Mouse (Mus musculus) MEL (cell line): ENCODE data around the gene Upb1. TPM values are rescaled to one million over a fixed set of nuclear protein-coding genes. Genes with fewer than 3 reads are reported as not detected.
A peak's percentile ranks its signal among the peaks of the same experiment; 100 is the strongest.

Experiments used
- DNase-seq: peaks from one replicate; pipeline ENCODE4 v3.0.0; 2011; ENCODE audit warnings: low read depth, low spot score
- H3K27ac ChIP-seq: 2 replicates; pipeline ENCODE4 v1.5.1; 2012; ENCODE audit warnings: low read depth, mild to moderate bottlenecking, control low read depth, low read length, moderate library complexity; ENCODE audit not compliant: control insufficient read depth
- H3K27me3 ChIP-seq, 2 experiments: fragments of 150-350 bp in 1 of 2; sonication (generic) in 1 of 2; 2 replicates each; pipeline ENCODE4 v1.6.1; 2012; ENCODE audit warnings: low read length in 2 of 2, mild to moderate bottlenecking in 2 of 2, improper control_type of control experiment in 1 of 2, moderate library complexity in 1 of 2; ENCODE audit not compliant: insufficient read depth in 2 of 2, control insufficient read depth in 1 of 2
- H3K36me3 ChIP-seq, 2 experiments: 2 replicates each; pipeline ENCODE4 v1.6.1; 2012 to 2014; ENCODE audit warnings: low read length in 2 of 2, improper control_type of control experiment in 1 of 2, inconsistent platforms in 1 of 2, mild to moderate bottlenecking in 1 of 2; ENCODE audit not compliant: insufficient read depth in 2 of 2, control insufficient read depth in 1 of 2
- H3K4me1 ChIP-seq, 2 experiments: fragments of 150-350 bp in 1 of 2; sonication (generic) in 1 of 2; 2 replicates each; pipeline ENCODE4 v1.6.1; 2012; ENCODE audit warnings: low read length in 2 of 2, improper control_type of control experiment in 1 of 2, mild to moderate bottlenecking in 1 of 2; ENCODE audit not compliant: insufficient read depth in 2 of 2, control insufficient read depth in 1 of 2
- H3K4me3 ChIP-seq, 2 experiments: fragments of 150-350 bp in 1 of 2; sonication (generic) in 1 of 2; 2 replicates each; pipeline ENCODE4 v1.5.1; 2012; ENCODE audit warnings: low read depth in 2 of 2, low read length in 2 of 2, mild to moderate bottlenecking in 2 of 2, moderate library complexity in 2 of 2, control low read depth in 1 of 2, improper control_type of control experiment in 1 of 2; ENCODE audit not compliant: control insufficient read depth in 1 of 2, insufficient read depth in 1 of 2
- H3K79me2 ChIP-seq: 2 replicates; pipeline ENCODE4 v1.6.1; 2012; ENCODE audit warnings: mild to moderate bottlenecking, low read length, moderate library complexity; ENCODE audit not compliant: control insufficient read depth, poor library complexity, insufficient read depth
- H3K9ac ChIP-seq: 2 replicates; pipeline ENCODE4 v1.6.1; 2012; ENCODE audit warnings: low read depth, mild to moderate bottlenecking, control low read depth, low read length, moderate library complexity; ENCODE audit not compliant: control insufficient read depth, poor library complexity, severe bottlenecking
- H3K9me3 ChIP-seq: fragments of 150-350 bp; sonication (generic); replicated peaks from 2 replicates; pipeline ENCODE4 v1.6.1; 2012; ENCODE audit warnings: mild to moderate bottlenecking, low read length, improper control_type of control experiment, moderate library complexity; ENCODE audit not compliant: insufficient read depth
- CHD1 ChIP-seq: IDR thresholded peaks from 2 replicates; pipeline ENCODE4 v1.6.1; 2012; ENCODE audit warnings: low read depth, mild to moderate bottlenecking, inconsistent platforms, low read length, improper control_type of control experiment
- CHD2 ChIP-seq: IDR thresholded peaks from 2 replicates; pipeline ENCODE4 v1.6.1; 2011; ENCODE audit warnings: low read length, improper control_type of control experiment
- E2F4 ChIP-seq: IDR thresholded peaks from 2 replicates; pipeline ENCODE4 v1.6.1; 2011; ENCODE audit warnings: low read depth, low read length, improper control_type of control experiment, borderline replicate concordance
- ELF1 ChIP-seq: IDR thresholded peaks from 2 replicates; pipeline ENCODE4 v1.6.1; 2014; ENCODE audit warnings: low read depth, mild to moderate bottlenecking, inconsistent platforms, low read length, improper control_type of control experiment, moderate library complexity
- GABPA ChIP-seq: IDR thresholded peaks from 2 replicates; pipeline ENCODE4 v1.6.1; 2012; ENCODE audit warnings: low read depth, mild to moderate bottlenecking, inconsistent platforms, low read length, improper control_type of control experiment, moderate library complexity
- KAT2A ChIP-seq: conservative IDR thresholded peaks from 2 replicates; pipeline ENCODE4 v1.6.1; 2012; ENCODE audit warnings: low read depth, low read length, improper control_type of control experiment, inconsistent platforms
- MAX ChIP-seq: IDR thresholded peaks from 2 replicates; pipeline ENCODE4 v1.6.1; 2011; ENCODE audit warnings: low read length, improper control_type of control experiment
- MAZ ChIP-seq: IDR thresholded peaks from 2 replicates; pipeline ENCODE4 v1.6.1; 2012; ENCODE audit warnings: low read depth, mild to moderate bottlenecking, inconsistent platforms, low read length, improper control_type of control experiment
- MXI1 ChIP-seq: IDR thresholded peaks from 2 replicates; pipeline ENCODE4 v1.6.1; 2011; ENCODE audit warnings: mild to moderate bottlenecking, low read depth, low read length, improper control_type of control experiment
- MYB ChIP-seq: IDR thresholded peaks from 2 replicates; pipeline ENCODE4 v1.6.1; 2011; ENCODE audit warnings: mild to moderate bottlenecking, low read depth, low read length, improper control_type of control experiment
- NRF1 ChIP-seq: IDR thresholded peaks from 2 replicates; pipeline ENCODE4 v1.6.1; 2014; ENCODE audit warnings: low read depth, mild to moderate bottlenecking, inconsistent platforms, low read length, improper control_type of control experiment, moderate library complexity; ENCODE audit not compliant: poor library complexity, insufficient read depth, severe bottlenecking
- POLR2AphosphoS2 ChIP-seq: IDR thresholded peaks from 2 replicates; pipeline ENCODE4 v1.6.1; 2011; ENCODE audit warnings: low read length, improper control_type of control experiment
- POLR2AphosphoS5 ChIP-seq: IDR thresholded peaks from 2 replicates; pipeline ENCODE4 v1.6.1; 2012; ENCODE audit warnings: low read depth, borderline replicate concordance, mild to moderate bottlenecking, inconsistent platforms, low read length, moderate library complexity, mixed read lengths
- RAD21 ChIP-seq: IDR thresholded peaks from 2 replicates; pipeline ENCODE4 v1.6.1; 2011; ENCODE audit warnings: mild to moderate bottlenecking, low read depth, low read length, improper control_type of control experiment
- RCOR1 ChIP-seq: IDR thresholded peaks from 2 replicates; pipeline ENCODE4 v1.6.1; 2012; ENCODE audit warnings: low read depth, mild to moderate bottlenecking, inconsistent platforms, low read length, improper control_type of control experiment
- TAL1 ChIP-seq: IDR thresholded peaks from 2 replicates; pipeline ENCODE4 v1.6.1; 2012; ENCODE audit warnings: mild to moderate bottlenecking, inconsistent platforms, low read length, moderate library complexity, mixed read lengths
- TCF12 ChIP-seq: IDR thresholded peaks from 2 replicates; pipeline ENCODE4 v1.6.1; 2014; ENCODE audit warnings: low read depth, mild to moderate bottlenecking, inconsistent platforms, low read length, improper control_type of control experiment, moderate library complexity
- UBTF ChIP-seq: IDR thresholded peaks from 2 replicates; pipeline ENCODE4 v1.6.1; 2012; ENCODE audit warnings: low read depth, mild to moderate bottlenecking, inconsistent platforms, low read length, improper control_type of control experiment, moderate library complexity, borderline replicate concordance; ENCODE audit not compliant: insufficient read depth
- ZC3H11A ChIP-seq: IDR thresholded peaks from 2 replicates; pipeline ENCODE4 v1.6.1; 2012; ENCODE audit warnings: low read depth, mild to moderate bottlenecking, inconsistent platforms, low read length, improper control_type of control experiment
- ZMIZ1 ChIP-seq: IDR thresholded peaks from 2 replicates; pipeline ENCODE4 v1.6.1; 2012; ENCODE audit warnings: low read depth, mild to moderate bottlenecking, inconsistent platforms, low read length, improper control_type of control experiment, moderate library complexity
- ZNF384 ChIP-seq: IDR thresholded peaks from 2 replicates; pipeline ENCODE4 v1.6.1; 2012; ENCODE audit warnings: low read depth, mild to moderate bottlenecking, inconsistent platforms, low read length, improper control_type of control experiment
- polyA plus RNA-seq, 2 experiments: library from polyadenylated mRNA; stranded (reverse) in 1 of 2; unstranded in 1 of 2; fragments of >175 nt in 1 of 2; fragments of >200 nt in 1 of 2; gene quantifications; 2 replicates each; pipeline versions ENCODE4 v1.2.1 to v1.2.4; 2012; ENCODE audit warnings: low replicate concordance in 2 of 2, low read depth in 1 of 2; ENCODE audit not compliant: insufficient read length in 2 of 2, insufficient read depth in 1 of 2, missing spikeins in 1 of 2
- total RNA-seq: library from RNA; depleted of rRNA; stranded (reverse); fragments of 300-350 nt; gene quantifications from 2 replicates; pipeline ENCODE4 v1.2.3, GENCODE M21; 2012

The Upb1 gene
- total and polyA plus RNA-seq, 3 experiments = 0.03 TPM; not detected in 2

GRCm38 (mm10) chr10:75465781-75466550, 65.1 kb downstream of the Upb1 start:
- Histone ChIP-seq H3K27me3 (no peaks in the 10 kb centered on the region; a peak in 2 of 4 replicates), H3K4me3 (no peak overlapping the region), H3K27ac (no peak overlapping the region), H3K36me3 (no peaks in the 10 kb centered on the region), H3K9ac (no peak overlapping the region), H3K79me2 (no peaks in the 10 kb centered on the region), H3K9me3 (no peaks in the 10 kb centered on the region), H3K4me1 (no peaks in the 10 kb centered on the region)
- TF ChIP-seq ZC3H11A (no peak), MXI1 (no peak), UBTF (no peak), CHD1 (no peak), MAZ (no peak), MAX (no peak), MYB (no peak), TCF12 (no peak), ELF1 (no peak), POLR2AphosphoS2 (no peak), CHD2 (no peak), GABPA (no peak), RCOR1 (no peak), NRF1 (no peak), ZMIZ1 (no peak), RAD21 (no peak), POLR2AphosphoS5 (no peak)
- no peak for DNase-seq

GRCm38 (mm10) chr10:75473411-75473810, 72.5 kb downstream of the Upb1 start:
- H3K9ac ChIP-seq = no peak overlapping the region
- H3K4me1 ChIP-seq = no peaks in the 10 kb centered on the region
- H3K9me3 ChIP-seq = no peaks in the 10 kb centered on the region
- TF ChIP-seq POLR2AphosphoS2 = no peak
- no peak for TF ChIP-seq ELF1
- TF ChIP-seq E2F4 = no peak
- TF ChIP-seq TAL1 = no peak
- no peak for TF ChIP-seq ZNF384
- no peak for TF ChIP-seq KAT2A
- TF ChIP-seq ZMIZ1 = no peak
- H3K27me3 ChIP-seq = no peaks in the 10 kb centered on the region
- no peaks in the 10 kb centered on the region for H3K36me3 ChIP-seq
- H3K79me2 ChIP-seq = no peaks in the 10 kb centered on the region
- DNase-seq = peak; percentile 61
- no peak overlapping the region for H3K4me3 ChIP-seq
- no peak overlapping the region for H3K27ac ChIP-seq
